Mouse (Mus musculus): ENCODE results near the gene Gfra1. TPM values are rescaled to one million over a fixed set of nuclear protein-coding genes. Genes with fewer than 3 reads are reported as not detected.

Gene Gfra1
- polyA plus RNA-seq, 1 experiment = 22.4 TPM

DNA sequence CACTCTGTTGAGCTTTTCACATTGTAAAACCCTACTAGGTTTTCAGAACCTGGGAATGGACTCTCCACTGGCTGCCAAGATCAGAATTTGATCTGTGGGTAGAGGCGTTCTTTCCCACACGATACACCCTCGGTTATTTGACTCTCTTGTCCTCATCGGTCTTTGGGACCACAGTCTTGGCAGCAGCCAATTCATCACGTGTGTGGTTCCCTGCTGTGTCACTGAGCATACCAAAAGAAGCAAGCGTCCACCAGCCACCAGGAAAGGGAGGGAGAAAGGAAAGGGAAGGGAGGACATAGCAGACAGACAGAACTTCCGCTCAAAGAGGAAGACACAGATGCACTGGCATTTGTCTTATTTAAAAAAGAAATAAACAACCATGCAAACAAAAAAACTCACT, 189.1 kb downstream of the Gfra1 start:
- DNase-seq (ENCODE audit: extremely low spot score in 1 of 2, low spot score in 1 of 2) = no peak

DNA sequence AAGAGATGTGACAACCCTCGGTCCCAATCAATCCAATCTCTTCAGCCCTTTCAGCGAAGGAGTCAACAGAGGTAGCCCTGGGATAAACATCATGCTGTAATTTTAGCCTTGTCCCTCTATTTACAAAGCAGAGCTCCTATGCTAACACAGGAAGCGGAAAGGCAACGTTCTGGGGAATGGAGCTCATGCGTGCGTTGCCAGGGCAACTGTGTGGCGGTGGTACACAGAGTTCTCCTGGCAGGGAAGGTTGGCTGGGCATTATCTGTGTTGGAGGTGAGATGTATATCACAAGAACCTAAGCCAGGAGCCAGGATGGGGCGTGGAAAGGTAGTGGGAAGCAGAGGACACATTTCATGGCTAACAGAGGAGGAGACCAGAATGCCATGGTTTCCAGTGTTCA, 194.8 kb downstream of the Gfra1 start:
- DNase-seq (ENCODE audit: extremely low spot score in 1 of 2, low spot score in 1 of 2) = peak in 1 of 2 experiments; percentile 24

DNA sequence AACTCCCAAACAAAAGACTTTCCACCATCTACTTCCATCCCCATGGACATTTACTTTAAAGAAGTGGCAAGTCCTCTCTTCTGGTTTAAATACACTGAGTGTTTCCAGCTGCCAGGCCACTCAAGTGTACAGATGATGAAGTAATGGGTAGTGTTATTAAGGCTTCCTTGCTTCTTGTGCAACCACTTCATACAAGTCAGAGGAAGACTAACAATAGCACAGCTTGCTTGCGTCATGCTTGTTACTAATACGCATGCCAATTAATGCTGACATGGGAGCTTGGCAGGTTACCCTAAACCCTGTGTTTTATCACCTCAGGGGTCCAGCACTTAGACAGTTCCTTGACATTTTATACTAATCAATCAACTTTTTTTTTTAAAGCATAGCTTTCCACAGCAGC, 196.5 kb downstream of the Gfra1 start:
- no peak for DNase-seq (ENCODE audit: extremely low spot score in 1 of 2, low spot score in 1 of 2)

DNA sequence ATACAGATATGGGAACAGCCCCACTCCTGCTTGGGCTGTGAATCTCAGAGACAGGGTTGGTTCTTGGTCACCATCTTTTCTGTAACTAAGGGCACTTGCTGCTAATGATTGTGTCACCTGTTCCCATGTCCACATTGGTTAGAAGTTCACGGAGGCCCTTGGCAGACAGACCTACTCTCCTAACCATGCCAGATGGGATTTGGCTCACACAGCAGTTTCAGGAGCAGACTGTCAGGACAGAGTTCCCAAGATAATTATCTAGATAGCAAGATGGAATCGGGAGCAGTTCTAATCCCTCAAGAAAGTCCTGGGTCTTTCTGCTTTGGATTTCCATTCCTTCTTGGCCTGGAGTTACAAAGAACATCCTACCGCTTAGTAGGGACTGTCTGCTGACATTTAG, 199.2 kb downstream of the Gfra1 start:
- no peak for DNase-seq (ENCODE audit: extremely low spot score in 1 of 2, low spot score in 1 of 2)

DNA sequence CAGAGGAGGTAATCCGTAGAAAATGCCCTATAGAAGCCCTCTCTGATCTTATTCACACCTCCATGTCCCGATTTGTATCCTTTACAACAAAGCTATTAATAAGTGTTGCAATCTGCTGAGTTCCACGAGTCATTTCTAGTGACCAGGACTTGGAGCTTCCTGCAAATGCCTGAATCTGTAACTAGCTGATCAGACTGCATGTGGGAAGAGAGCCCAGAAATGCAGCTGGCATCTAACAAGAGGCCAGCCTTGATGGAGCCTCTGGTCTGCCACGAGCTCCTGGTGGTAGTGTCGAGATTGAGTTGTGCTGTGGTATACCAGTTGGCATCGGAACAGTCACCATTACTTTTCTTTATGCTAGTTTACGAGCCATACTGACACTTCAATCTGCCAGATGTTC, 200.3 kb downstream of the Gfra1 start:
- no peak for DNase-seq (ENCODE audit: extremely low spot score in 1 of 2, low spot score in 1 of 2)

DNA sequence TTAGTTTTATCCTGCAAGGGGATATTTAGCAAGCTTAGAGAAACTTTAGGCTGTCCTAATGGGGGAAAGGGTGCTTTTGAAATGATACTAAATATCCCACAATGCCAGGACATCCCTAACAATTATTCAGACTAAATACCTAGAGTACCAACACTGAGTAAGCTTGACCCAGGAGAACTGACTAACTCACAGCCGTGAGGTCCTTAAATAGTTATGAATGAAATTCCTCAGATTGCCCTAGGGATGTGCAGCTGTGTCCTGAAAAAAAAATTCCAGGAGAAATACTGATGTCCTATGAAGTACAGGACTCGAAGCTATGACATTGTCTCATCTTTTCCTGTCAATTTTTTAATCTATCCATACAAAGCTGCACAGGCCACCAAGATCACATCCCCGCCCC, 201.5 kb downstream of the Gfra1 start:
- DNase-seq (ENCODE audit: extremely low spot score in 1 of 2, low spot score in 1 of 2) = no peak

DNA sequence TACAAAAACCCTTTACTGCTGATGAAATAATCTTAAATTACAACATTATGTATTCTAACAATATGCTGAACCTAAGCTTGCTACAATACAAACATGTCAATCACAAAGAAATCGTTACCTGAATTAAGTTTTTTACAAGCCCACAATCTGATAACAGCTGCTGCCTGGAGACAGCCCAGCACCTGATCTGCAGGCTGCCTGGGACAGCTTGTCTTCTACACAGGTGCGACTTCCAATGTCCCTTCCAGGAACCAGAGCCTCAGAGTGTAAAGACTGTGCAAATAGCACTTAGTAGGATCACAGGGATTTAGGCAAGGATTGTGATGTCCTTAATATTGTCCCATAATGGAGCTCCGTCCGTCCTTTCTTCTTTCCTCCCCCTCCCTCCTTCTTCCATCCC, 204.0 kb downstream of the Gfra1 start:
- no peak for DNase-seq (ENCODE audit: extremely low spot score in 1 of 2, low spot score in 1 of 2)

DNA sequence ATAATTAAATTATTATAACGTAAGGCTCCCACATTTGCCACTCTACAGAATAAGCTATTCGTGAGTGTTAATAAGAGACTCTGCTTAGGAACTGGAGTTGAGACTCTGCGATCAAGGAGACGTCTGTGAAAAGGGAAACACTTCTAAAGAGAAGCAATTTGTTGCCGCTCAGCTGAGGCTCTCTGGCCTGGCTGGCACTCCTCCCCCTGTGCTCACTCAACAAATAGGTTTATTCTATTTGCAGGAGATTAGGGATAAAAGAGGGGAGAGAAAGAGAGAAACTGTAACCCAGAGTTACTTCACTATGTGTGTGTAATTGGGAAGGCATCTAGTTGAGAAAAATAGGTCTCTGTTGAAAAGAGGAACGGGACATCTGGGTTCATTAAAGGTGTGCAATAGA, 204.6 kb downstream of the Gfra1 start:
- peak in 1 of 2 experiments; percentile 16 for DNase-seq (ENCODE audit: extremely low spot score in 1 of 2, low spot score in 1 of 2)

DNA sequence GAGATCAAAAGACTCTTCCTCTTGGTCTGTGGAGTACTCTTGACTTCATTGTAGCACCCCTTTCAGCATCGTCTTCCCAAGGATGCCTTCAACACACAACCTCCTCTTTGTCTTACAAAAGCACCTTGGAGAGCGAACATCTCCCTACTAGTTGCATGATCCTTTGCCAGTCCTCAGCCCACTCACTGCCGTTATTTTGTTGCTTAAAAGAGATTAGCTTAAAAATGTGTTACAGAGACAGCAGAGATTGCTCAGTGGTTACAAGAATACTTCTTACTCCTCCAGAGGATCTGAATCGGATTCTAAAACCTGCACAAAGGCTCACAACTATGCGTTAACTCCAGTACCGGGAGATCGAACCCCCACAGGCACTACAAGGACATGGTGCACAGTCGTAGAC, 205.5 kb downstream of the Gfra1 start:
- DNase-seq (ENCODE audit: extremely low spot score in 1 of 2, low spot score in 1 of 2) = peak in 1 of 2 experiments; percentile 10

DNA sequence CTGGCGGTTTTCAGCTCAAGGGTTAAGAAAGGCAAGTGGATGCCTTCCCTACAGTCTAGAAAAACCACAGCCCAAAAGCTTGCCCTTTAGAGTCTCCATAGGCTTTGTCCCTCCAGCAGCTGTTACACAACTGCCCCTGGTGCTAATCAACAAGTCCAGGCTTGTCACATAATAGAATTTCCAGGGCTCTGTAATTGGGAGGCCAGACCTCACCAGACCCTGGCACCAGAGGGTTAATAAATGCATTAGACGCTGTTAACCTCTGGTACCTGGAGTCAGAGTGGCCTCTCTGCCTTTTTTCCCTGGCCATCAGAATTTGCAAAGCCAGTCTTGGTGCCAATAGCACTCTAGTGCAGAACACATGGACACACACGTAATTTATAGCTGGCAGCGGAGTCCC, 211.6 kb downstream of the Gfra1 start:
- no peak for DNase-seq (ENCODE audit: extremely low spot score in 1 of 2, low spot score in 1 of 2)

DNA sequence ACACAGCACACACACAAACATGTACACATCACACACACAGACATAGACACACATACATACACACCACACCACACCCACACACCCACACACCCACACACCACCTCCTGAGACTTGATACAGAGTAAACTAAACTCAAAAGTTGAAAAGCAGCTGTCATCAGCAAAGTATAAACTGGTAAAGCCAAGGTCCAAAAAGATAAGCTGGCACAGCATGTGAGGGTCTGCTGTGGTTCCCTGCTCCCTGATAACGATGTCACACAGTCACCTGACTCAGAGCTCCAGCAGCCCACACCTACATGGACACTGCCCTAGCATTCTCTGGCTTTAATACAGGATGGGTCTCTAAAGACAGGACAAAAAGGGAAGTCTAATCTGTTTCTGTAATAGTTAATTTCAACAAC, 212.1 kb downstream of the Gfra1 start:
- no peak for DNase-seq (ENCODE audit: extremely low spot score in 1 of 2, low spot score in 1 of 2)

DNA sequence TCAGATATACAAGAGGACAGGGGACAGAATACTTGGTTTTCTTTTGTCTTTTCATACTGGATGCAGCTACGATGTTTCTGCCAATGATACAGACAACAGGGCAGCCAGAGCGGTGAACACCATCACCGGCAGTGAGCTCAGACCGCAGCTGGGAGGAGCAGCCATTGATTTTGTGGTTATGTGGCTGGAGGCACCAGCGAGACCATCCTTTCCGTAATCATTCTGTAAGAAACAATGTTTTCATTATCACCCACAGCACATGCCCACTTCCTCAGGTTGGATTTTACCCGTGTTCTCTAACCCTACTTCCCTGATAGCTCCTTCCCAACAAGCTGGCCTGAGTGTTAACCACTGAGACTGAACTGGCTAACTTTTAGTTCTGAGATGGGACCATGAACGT, 217.4 kb downstream of the Gfra1 start:
- DNase-seq (ENCODE audit: extremely low spot score in 1 of 2, low spot score in 1 of 2) = no peak

DNA sequence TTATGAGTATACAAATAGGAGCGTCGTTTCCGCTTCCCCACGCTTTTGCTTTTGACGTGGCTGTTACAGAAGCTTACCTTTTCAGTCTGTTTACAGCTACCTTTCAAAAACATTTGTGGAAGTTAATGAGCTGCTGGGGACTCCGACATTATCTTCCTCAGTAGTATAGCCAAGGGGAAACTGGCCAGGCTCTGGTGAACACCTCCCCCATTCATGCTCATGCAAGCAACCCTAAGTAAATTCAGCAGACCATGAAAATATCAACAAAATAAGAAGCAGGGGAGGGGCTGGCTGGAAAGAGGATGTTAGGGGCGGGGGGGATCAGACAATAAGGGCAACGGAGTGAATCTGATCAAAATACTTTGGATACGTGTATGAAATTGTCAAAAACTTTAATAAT, 228.0 kb downstream of the Gfra1 start:
- DNase-seq (ENCODE audit: extremely low spot score in 1 of 2, low spot score in 1 of 2) = no peak

DNA sequence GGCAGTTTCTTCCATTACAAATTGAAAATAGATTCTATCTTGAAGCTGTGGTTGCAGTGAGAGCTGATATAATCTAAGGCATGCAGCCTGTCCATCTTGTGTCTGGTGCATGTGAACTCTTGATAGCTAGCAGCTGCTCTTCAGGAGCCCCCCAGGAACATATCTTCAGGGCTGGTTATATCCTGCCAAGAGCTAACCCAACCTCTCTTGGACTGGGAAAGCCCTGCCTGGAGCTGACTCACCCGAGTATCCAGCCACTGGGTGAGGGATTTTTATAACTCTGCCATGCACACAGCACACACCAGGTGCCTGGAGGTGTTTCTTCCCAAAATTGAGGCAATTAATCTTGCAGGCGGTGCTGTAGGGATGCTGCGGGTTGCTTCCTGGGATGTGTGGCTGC, 228.8 kb downstream of the Gfra1 start:
- no peak for DNase-seq (ENCODE audit: extremely low spot score in 1 of 2, low spot score in 1 of 2)

DNA sequence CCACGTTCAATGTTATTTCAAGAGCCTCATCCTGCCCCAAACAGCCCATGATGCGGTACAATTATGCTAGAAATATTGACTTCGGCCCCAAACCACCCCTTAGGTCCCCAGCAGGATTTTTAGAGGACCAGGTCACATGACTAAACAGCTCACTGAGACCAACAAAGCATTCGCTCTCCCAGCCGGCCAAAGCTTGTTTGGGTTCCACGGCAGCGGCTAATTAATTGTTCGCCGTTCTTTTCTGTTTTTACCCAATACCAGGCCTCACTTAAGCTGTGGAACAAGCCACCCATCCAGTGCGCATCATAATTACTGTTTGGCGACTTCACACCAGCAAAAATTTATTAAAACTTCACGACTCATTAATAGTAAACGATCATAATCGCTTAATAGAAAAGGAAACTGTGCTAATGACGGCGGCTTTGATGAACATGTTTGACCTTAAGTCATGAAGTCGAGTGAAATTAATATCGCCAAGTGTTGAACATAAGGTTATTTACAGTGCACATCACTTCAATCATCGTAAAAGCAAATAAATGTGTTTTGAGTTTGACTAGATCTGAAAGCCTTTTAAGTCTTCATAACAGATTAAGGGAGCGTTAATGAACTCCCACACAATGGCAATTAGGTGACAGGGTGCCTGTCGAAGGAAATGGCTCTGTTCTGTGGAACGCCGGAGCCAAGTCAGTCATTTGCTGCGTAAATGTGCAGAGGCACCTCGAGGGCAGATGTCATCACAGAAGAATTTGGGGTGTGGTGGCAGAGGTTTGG, 235.5 kb downstream of the Gfra1 start:
- no peak for DNase-seq (ENCODE audit: extremely low spot score in 1 of 2, low spot score in 1 of 2)

DNA sequence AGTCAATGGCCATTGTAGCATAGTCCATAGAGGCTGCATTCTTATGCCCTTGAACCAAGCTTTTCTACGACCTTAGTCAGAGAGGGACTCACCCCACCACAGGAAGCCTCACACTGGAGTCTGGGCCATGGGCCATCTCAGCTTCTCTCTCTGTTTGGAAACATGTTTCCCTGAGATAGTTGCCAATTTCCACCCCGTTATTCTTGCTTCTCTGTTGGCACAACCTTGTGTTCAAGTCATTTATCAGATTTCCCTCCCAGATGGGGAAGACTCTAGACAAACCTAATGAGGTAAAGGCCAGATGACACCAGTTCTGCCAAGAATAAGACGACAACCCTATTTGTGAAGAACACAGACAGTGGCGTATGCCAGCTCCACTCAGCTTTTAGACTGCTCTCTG, 238.1 kb downstream of the Gfra1 start:
- no peak for DNase-seq (ENCODE audit: extremely low spot score in 1 of 2, low spot score in 1 of 2)

DNA sequence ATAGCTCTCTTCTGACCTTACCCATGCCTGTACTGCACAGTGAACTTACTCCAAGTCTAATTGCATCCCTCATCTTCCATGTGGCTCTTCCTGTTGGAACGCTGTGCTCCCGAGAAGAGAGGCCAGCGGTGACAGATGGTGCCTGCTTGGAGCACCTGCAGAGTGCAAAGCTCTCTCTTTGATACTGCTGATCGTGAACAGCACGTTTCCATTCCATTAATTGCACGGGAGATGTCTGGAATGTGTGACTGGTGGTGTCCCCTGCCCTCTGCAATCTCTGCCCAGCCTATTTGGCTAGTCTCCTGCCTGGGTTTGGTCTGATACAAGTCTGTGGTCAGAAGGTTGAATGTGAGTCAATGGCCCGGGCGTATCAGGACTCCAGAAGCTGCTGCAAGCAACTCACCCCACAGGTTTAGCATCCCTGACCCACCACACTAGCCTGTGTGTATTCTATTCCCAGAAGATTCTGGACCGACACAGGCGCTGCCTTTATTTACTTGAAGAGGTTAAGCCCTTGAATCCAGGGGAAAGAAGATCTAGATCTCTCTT, 249.1 kb downstream of the Gfra1 start:
- no peak for DNase-seq (ENCODE audit: extremely low spot score in 1 of 2, low spot score in 1 of 2)

DNA sequence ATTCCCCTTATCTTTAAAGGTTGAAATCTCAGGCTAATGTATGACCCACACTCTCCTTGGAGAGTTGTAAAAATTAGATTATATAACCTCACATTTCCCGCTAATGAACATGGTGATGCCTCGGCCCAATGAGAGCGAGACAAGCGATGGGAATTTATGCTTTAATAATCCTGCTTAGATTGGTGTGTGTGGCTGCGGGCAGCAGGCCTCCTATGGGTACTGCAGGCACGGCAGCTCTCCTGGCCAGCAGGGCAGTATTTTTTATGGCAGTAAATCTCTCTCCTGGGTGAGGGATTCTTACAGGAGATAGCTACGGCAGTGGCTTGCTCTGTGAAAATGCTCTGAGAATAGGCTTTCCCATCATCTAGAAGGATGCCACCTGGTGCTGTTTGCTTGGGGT, 250.2 kb downstream of the Gfra1 start:
- DNase-seq (ENCODE audit: extremely low spot score in 1 of 2, low spot score in 1 of 2) = no peak

DNA sequence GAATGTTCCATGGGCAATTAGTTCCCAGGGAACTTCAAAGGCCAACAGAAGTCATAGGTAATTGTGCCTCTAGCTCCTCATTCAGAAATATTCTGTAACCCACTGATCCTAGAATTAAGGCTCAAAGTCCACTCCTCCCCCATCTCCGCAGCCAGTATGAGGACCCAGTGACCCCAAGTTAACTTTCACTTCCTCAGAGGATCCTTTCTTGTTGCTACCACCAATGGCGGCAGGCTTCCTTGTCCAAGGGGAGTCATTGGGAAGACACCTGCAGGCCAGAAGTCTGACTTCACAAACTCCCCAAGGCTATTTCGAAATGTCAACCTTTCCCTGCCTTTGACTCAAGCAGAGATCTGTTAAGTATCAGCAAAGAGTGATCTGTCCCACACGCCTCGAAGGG, 253.1 kb downstream of the Gfra1 start:
- no peak for DNase-seq (ENCODE audit: extremely low spot score in 1 of 2, low spot score in 1 of 2)

DNA sequence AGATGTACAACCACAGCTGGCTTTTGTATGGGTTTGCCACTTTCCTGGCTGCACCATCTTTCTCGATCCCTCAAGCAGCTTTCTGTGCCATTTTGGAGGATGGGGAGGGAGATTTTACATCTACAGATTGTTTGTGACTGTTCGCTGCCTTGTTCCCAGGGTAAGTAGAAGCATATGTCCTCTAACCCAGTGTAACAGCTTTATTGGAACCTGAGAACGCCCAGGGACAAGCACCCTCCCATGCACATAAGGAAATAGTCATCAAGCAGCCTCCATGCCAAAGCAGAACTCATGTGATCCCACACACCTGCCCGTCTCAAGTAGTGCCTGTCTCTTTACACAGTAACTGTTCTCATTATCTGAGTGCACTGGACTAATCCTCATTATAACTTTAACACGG, 256.0 kb downstream of the Gfra1 start:
- no peak for DNase-seq (ENCODE audit: extremely low spot score in 1 of 2, low spot score in 1 of 2)

DNA sequence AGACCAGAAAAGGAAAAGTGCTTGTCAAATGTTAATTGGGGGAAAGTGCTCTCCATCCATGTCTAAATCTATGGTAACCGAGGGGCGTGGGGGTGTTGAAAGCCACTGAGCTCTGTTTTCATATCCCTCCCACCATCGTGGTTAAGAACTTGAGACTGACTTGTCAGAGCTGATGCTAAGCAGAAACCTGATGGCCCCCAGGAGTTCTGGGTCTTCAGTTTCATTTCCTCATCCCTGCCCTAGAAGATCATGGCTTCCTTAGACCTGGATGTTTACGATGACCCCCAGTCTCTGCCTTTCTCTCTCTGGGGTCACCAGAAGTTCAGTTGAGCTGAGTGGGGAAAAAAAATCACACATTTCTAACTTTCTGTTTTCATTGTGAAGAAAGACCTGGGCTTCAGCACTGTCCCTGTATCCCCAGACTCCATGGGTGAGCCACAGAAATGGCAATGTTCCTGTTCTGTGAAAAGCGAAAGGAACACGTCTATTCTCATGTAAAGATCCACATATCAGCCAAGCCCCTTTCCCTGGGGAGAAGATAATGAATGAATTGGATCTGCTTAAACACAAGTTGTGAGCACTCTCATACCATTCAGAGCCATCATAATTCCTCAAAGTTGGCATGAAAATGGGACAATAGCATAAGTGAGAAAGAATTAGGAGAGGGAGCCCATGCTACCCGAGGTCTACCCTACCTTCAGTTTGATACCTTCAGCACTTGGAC, 261.8 kb downstream of the Gfra1 start:
- DNase-seq (ENCODE audit: extremely low spot score in 1 of 2, low spot score in 1 of 2) = no peak

DNA sequence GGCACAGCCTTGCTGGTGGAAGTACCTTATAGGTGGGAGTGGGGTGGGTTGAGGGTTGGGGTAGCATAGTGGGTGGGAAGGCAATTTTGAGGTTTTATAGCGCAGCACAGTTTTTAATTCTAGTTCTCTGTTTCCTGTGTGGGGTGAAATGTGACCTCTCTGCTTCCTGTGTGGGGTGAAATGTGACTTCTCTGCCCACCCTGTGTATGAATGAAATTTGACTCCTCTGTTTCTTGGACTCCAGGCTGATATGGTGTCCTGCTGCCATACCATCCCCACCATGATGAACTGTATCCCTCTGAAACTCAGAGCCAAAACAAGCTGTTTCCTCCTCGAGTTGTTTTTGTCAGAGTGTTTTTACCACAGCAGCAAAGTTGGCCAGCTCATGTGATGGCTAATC, 264.8 kb downstream of the Gfra1 start:
- DNase-seq (ENCODE audit: extremely low spot score in 1 of 2, low spot score in 1 of 2) = no peak

All from frontal cortex, adult 2 months (tissue).